Mouse (Mus musculus) forebrain, embryonic 12.5 days (tissue): ENCODE data around the gene Gpr88. TPM values are rescaled to one million over a fixed set of nuclear protein-coding genes. Genes with fewer than 3 reads are reported as not detected.
A peak's percentile ranks its signal among the peaks of the same experiment; 100 is the strongest.

ENCODE experiments used
- ATAC-seq: fragments of 200-750 bp; cut with Nextera tagmentation; 2 replicates; pipeline ENCODE4 v1.8.0; 2017; ENCODE audit warnings: moderate TSS enrichment; ENCODE audit not compliant: low FRiP score
- H3K27ac ChIP-seq: fragments of 300-500 bp; sonication (generic); 2 replicates; pipeline ENCODE4 v1.5.1; 2016; ENCODE audit warnings: mild to moderate bottlenecking
- H3K27me3 ChIP-seq: fragments of 300-500 bp; sonication (generic); 2 replicates; pipeline ENCODE4 v1.6.1; 2016; ENCODE audit warnings: mild to moderate bottlenecking
- H3K36me3 ChIP-seq: fragments of 300-500 bp; sonication (generic); replicated peaks from 2 replicates; pipeline ENCODE4 v1.6.1; 2016; ENCODE audit warnings: mild to moderate bottlenecking
- H3K4me1 ChIP-seq: fragments of 300-500 bp; sonication (generic); 2 replicates; pipeline ENCODE4 v1.6.1; 2016
- H3K4me2 ChIP-seq: fragments of 300-500 bp; sonication (generic); 2 replicates; pipeline ENCODE4 v1.6.1; 2016; ENCODE audit warnings: mild to moderate bottlenecking, moderate library complexity
- H3K4me3 ChIP-seq: fragments of 300-500 bp; sonication (generic); replicated peaks from 2 replicates; pipeline ENCODE4 v1.5.1; 2016; ENCODE audit warnings: mild to moderate bottlenecking
- H3K9ac ChIP-seq: fragments of 300-500 bp; sonication (generic); 2 replicates; pipeline ENCODE4 v1.6.1; 2016; ENCODE audit warnings: mild to moderate bottlenecking
- H3K9me3 ChIP-seq: fragments of 300-500 bp; sonication (generic); 2 replicates; pipeline ENCODE4 v1.6.1; 2016
- WGBS: fragments of 180-500 bp; shearing (Covaris S2); methylation state at CpG from one replicate; pipeline ENCODE4 v1.1.7; 2016; 5-methylcytosine and 5-hydroxymethylcytosine counted together
- polyA plus RNA-seq: library from polyadenylated mRNA; unstranded; fragments of >200 nt; fragmentation: Nextera tagmentation; extraction: Ambion mirVana; gene quantifications from 2 replicates; pipeline ENCODE4 v1.2.1, GENCODE M21; 2016

Gpr88 gene
- polyA plus RNA-seq, 1 experiment from 2014 or later, result 1.5 TPM

GRCm38 (mm10) chr3:116267036-116267654 lies 13.8 kb upstream of the Gpr88 start:
- Histone ChIP-seq H3K4me2 (no peak overlapping the region), H3K9ac (no peak overlapping the region), H3K36me3 (no peaks in the 10 kb centered on the region), H3K4me3 (no peak overlapping the region), H3K27ac (no peak overlapping the region), H3K4me1 (no peaks in the 10 kb centered on the region), H3K9me3 (no peaks in the 10 kb centered on the region), H3K27me3 (no peaks in the 10 kb centered on the region)
- peak; percentile 53 for ATAC-seq
- 88% methylated on average over 2 of the region's 2 CpGs for WGBS

- Histone ChIP-seq H3K27me3 (no peaks in the 10 kb centered on the region), H3K9ac (no peak overlapping the region), H3K4me2 (no peak overlapping the region), H3K4me1 (no peaks in the 10 kb centered on the region), H3K27ac (no peak overlapping the region), H3K9me3 (no peaks in the 10 kb centered on the region), H3K36me3 (no peaks in the 10 kb centered on the region), H3K4me3 (no peak overlapping the region)
- 91% methylated on average over 3 of the region's 3 CpGs for WGBS
- no peak for ATAC-seq
Measured at GRCm38 (mm10) chr3:116266360-116266759, 13.1 kb upstream of the Gpr88 start.

- no peak for ATAC-seq
- Histone ChIP-seq H3K9me3 (no peaks in the 10 kb centered on the region), H3K27ac (no peak overlapping the region), H3K9ac (no peak overlapping the region), H3K4me2 (no peak overlapping the region), H3K4me1 (no peaks in the 10 kb centered on the region), H3K36me3 (no peaks in the 10 kb centered on the region), H3K27me3 (no peaks in the 10 kb centered on the region), H3K4me3 (no peak overlapping the region)
- 90% methylated on average over 1 of the region's 1 CpGs for WGBS
Measured at GRCm38 (mm10) chr3:116263977-116264376, 10.7 kb upstream of the Gpr88 start.

DNA sequence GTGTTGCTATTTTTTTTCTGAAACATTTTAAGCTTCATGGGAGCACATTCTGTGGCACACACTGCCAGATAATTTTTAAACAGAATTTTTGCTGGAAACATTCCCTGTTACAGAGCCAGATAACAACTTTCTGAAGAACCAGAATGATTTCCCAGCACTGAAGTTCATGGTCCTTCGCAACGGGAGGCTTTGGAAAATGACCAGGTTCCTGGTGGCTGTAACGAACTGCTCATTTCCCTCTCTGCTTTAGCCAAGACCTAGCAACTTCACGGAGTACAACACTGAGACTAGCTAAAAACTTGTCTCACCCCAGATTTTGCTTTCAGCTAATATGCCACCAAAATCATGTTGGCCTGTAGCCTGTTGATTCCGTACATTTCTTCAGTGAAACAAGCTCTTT lies 9.8 kb upstream of the Gpr88 start:
- no peak for ATAC-seq
- Histone ChIP-seq H3K9ac (no peak overlapping the region), H3K4me3 (no peak overlapping the region), H3K4me2 (no peak overlapping the region), H3K27me3 (no peaks in the 10 kb centered on the region), H3K4me1 (no peaks in the 10 kb centered on the region), H3K9me3 (no peaks in the 10 kb centered on the region), H3K36me3 (no peaks in the 10 kb centered on the region), H3K27ac (no peak overlapping the region)
- WGBS, result 94% methylated on average over 5 of the region's 5 CpGs

- no peak overlapping the region for H3K9ac ChIP-seq
- H3K27ac ChIP-seq, result no peak overlapping the region
- peaks cover 23% of the 10 kb centered on the region for H3K4me1 ChIP-seq
- WGBS, result 64% methylated on average over 5 of the region's 5 CpGs
- H3K36me3 ChIP-seq, result no peaks in the 10 kb centered on the region
- no peak for ATAC-seq
- peaks cover 43% of the 10 kb centered on the region for H3K27me3 ChIP-seq
- H3K9me3 ChIP-seq, result no peaks in the 10 kb centered on the region
- no peak overlapping the region for H3K4me2 ChIP-seq
- no peak overlapping the region for H3K4me3 ChIP-seq
Measured at GRCm38 (mm10) chr3:116256104-116256503, 2.8 kb upstream of the Gpr88 start.

DNA sequence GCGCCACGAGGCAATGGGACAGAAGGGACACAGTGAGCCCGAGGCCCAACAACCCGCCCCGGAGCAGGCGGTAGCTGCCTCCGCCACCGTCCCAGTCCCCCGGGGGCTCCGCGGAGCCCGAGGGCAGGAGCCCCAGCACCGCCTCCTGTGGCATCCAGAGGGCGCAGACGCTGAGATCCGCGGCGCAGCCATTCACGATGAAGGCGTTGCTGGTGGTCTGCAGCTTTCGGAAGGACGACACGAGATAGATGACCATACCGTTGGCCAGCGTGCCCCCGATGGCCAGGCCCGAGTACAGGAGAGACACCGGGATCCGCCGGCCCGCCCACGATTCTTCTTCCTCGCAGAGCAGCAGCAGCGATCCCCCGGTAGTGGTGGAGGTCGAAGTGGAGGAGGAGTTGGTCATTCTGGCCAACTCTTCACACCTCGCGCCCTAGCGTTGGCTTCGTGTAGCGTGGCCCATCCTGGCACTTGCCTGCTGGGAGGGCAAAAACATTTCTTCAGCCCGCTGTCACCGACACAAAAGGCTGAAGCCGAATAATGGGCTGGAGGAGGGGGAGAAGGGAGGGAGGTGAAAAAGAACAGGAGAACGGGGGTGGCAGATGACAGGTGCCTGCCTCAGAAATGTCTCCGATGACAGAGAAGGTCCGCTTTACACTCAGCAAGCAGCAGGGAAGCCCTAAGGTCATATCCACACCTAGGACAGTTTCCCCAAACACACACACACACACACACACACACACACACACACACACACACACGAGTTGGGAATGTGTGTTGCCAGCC lies 855 bp downstream of the Gpr88 start:
- peak overlapping the region; percentile 61 for H3K9ac ChIP-seq
- no peaks in the 10 kb centered on the region for H3K9me3 ChIP-seq
- H3K4me2 ChIP-seq, result peak overlapping the region; percentile 100
- WGBS, result under 1% methylated on average over 48 of the region's 48 CpGs
- ATAC-seq, result peak; percentile 57
- peaks cover 65% of the 10 kb centered on the region for H3K27me3 ChIP-seq
- H3K4me3 ChIP-seq, result peak overlapping the region; percentile 59
- no peak overlapping the region for H3K27ac ChIP-seq
- no peaks in the 10 kb centered on the region for H3K36me3 ChIP-seq
- H3K4me1 ChIP-seq, result peaks cover 24% of the 10 kb centered on the region

DNA sequence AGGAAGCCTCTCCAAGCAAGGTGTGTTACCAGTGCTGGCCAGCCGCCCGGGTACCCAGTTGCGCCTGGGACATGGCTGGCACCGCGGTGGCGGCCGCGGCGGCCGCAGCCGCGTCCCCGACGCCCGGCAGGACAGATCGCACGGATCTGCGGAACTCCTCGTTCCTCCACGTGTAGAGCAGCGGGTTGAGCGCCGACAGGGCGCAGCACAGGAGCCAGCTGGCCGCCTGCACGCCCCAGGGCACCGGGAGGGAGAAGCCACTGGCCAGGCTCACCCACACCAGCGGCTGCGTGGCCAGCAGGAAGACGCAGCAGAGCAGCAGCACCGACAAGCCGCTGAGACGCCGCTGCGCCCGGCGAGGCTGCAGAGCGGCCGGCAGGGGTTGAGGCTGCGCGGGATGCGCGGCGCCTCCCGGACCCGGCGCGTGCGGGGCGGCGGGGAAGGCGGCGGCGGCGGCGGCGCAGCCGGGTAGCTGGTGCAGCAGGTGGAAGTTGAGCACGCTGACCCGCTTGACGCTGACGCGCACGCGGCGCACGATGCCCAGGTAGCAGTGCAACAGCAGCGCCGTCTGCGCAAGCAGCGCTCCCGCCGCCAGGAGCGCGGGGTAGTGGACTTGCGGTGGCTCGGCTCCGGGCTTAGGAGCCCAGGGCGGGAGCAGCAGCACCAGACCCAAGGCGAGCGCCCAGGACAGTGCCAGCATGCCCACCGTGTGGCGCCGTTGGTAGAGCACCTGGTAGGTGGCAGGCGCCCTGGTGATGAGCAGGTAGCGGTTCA lies 1.6 kb downstream of the Gpr88 start:
- Histone ChIP-seq H3K27me3 (peaks cover 66% of the 10 kb centered on the region), H3K36me3 (no peaks in the 10 kb centered on the region), H3K4me3 (peak overlapping the region; percentile 59), H3K9ac (peak overlapping the region; percentile 61), H3K9me3 (no peaks in the 10 kb centered on the region), H3K27ac (no peak overlapping the region), H3K4me1 (peaks cover 24% of the 10 kb centered on the region), H3K4me2 (peak overlapping the region; percentile 100)
- peak; percentile 72 for ATAC-seq
- WGBS, result under 1% methylated on average over 82 of the region's 86 CpGs

DNA sequence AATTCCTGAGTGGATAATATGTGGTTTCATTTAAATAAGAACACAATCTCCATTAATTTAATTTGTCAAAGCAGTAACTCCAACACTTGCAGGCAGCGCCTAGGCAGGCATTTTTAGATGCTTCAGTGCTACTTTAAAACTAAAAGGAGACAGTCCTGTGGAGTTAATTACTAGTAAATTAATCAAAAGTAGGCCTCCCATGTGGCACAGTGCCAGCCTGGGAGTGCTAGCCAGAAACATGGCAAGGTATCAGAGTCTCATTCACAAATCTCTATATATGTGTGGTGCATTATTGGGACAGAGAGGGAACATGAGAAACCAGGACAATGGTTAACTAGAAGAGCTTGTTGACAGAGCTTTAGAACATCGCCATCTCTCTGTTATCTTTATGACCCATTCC lies 4.3 kb downstream of the Gpr88 start:
- H3K27ac ChIP-seq, result no peak overlapping the region
- H3K9ac ChIP-seq, result no peak overlapping the region
- H3K36me3 ChIP-seq, result no peaks in the 10 kb centered on the region
- no peak overlapping the region for H3K4me2 ChIP-seq
- peaks cover 24% of the 10 kb centered on the region for H3K4me1 ChIP-seq
- no peaks in the 10 kb centered on the region for H3K9me3 ChIP-seq
- H3K27me3 ChIP-seq, result peaks cover 49% of the 10 kb centered on the region
- 67% methylated on average over 2 of the region's 2 CpGs for WGBS
- ATAC-seq, result no peak
- H3K4me3 ChIP-seq, result no peak overlapping the region

DNA sequence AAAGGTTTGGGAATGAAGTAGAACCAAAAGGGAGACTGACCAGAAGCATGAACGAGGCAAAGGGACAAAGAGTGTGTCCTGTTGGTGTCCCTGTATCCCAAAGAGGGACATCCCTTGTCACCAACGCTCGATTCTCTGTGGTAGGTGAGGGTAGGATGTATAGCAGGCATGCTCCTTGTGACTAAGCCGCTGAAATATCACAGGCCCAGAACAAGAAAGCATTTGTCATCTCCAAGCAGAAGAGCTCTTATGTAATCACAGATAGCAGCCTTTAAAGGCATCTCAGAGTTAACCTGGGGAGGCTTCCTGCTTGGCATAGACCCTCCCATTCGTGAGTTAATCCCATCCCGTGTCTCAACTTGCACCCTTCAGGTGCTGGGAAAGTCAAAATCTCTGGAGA lies 8.8 kb downstream of the Gpr88 start:
- Histone ChIP-seq H3K4me3 (no peak overlapping the region), H3K27me3 (peaks cover 12% of the 10 kb centered on the region; the same call in 1 of the 2 replicates), H3K9me3 (no peaks in the 10 kb centered on the region), H3K4me1 (no peaks in the 10 kb centered on the region), H3K36me3 (no peaks in the 10 kb centered on the region), H3K4me2 (no peak overlapping the region), H3K9ac (no peak overlapping the region), H3K27ac (no peak overlapping the region)
- 68% methylated on average over 6 of the region's 6 CpGs for WGBS
- no peak for ATAC-seq

GRCm38 (mm10) chr3:116242685-116243084 lies 10.6 kb downstream of the Gpr88 start:
- Histone ChIP-seq H3K9me3 (no peaks in the 10 kb centered on the region), H3K9ac (no peak overlapping the region), H3K27ac (no peak overlapping the region), H3K27me3 (peaks cover 3% of the 10 kb centered on the region; the same call in 1 of the 2 replicates), H3K36me3 (no peaks in the 10 kb centered on the region), H3K4me2 (no peak overlapping the region), H3K4me3 (no peak overlapping the region), H3K4me1 (no peaks in the 10 kb centered on the region)
- WGBS, result 77% methylated on average over 9 of the region's 9 CpGs
- ATAC-seq, result no peak

GRCm38 (mm10) chr3:116237527-116237926 lies 15.8 kb downstream of the Gpr88 start:
- no peak for ATAC-seq
- no peaks in the 10 kb centered on the region for H3K9me3 ChIP-seq

GRCm38 (mm10) chr3:116236856-116237255 lies 16.4 kb downstream of the Gpr88 start:
- Histone ChIP-seq H3K9me3 (no peaks in the 10 kb centered on the region), H3K36me3 (no peaks in the 10 kb centered on the region), H3K27me3 (no peaks in the 10 kb centered on the region), H3K27ac (no peak overlapping the region), H3K4me1 (no peaks in the 10 kb centered on the region), H3K4me3 (no peak overlapping the region), H3K4me2 (no peak overlapping the region), H3K9ac (no peak overlapping the region)
- 78% methylated on average over 4 of the region's 4 CpGs for WGBS
- ATAC-seq, result no peak

More at GRCm38 (mm10) chr3:116237527-116237926, 15.8 kb downstream of the Gpr88 start:
- no peaks in the 10 kb centered on the region for H3K36me3 ChIP-seq
- no peak overlapping the region for H3K9ac ChIP-seq
- H3K27me3 ChIP-seq, result no peaks in the 10 kb centered on the region
- no peak overlapping the region for H3K27ac ChIP-seq
- no peak overlapping the region for H3K4me2 ChIP-seq
- 93% methylated on average over 5 of the region's 5 CpGs for WGBS
- no peaks in the 10 kb centered on the region for H3K4me1 ChIP-seq
- H3K4me3 ChIP-seq, result no peak overlapping the region
